Mouse (Mus musculus) lung, embryonic 15.5 days (tissue): Measurements from ENCODE around the gene Cpeb2. TPM values are rescaled to one million over a fixed set of nuclear protein-coding genes. Genes with fewer than 3 reads are reported as not detected.

Experiments
- ATAC-seq: fragments of 200-750 bp; cut with Nextera tagmentation; 2 replicates; pipeline ENCODE4 v1.8.0; 2017; ENCODE audit warnings: moderate number of reproducible peaks, borderline replicate concordance; ENCODE audit not compliant: low FRiP score, low TSS enrichment; ENCODE audit errors: extremely low read depth
- H3K27ac ChIP-seq: fragments of 300-500 bp; sonication (generic); 2 replicates; pipeline ENCODE4 v1.5.1; 2015; ENCODE audit warnings: moderate library complexity, mild to moderate bottlenecking, inconsistent platforms
- H3K27me3 ChIP-seq: fragments of 300-500 bp; sonication (generic); 2 replicates; pipeline ENCODE4 v1.6.1; 2015; ENCODE audit warnings: inconsistent platforms
- H3K36me3 ChIP-seq: fragments of 300-500 bp; sonication (generic); 2 replicates; pipeline ENCODE4 v1.6.1; 2015; ENCODE audit warnings: inconsistent platforms
- H3K4me1 ChIP-seq: fragments of 300-500 bp; sonication (generic); 2 replicates; pipeline ENCODE4 v1.6.1; 2015; ENCODE audit warnings: inconsistent platforms
- H3K4me2 ChIP-seq: fragments of 300-500 bp; sonication (generic); 2 replicates; pipeline ENCODE4 v1.6.1; 2015; ENCODE audit warnings: inconsistent platforms, mild to moderate bottlenecking, moderate library complexity
- H3K4me3 ChIP-seq: fragments of 300-500 bp; sonication (generic); 2 replicates; pipeline ENCODE4 v1.5.1; 2015; ENCODE audit warnings: mild to moderate bottlenecking, inconsistent platforms
- H3K9ac ChIP-seq: fragments of 300-500 bp; sonication (generic); 2 replicates; pipeline ENCODE4 v1.6.1; 2015; ENCODE audit warnings: inconsistent platforms
- H3K9me3 ChIP-seq: fragments of 300-500 bp; sonication (generic); 2 replicates; pipeline ENCODE4 v1.6.1; 2016; ENCODE audit warnings: inconsistent platforms
- WGBS: fragments of 180-500 bp; shearing (Covaris S2); methylation state at CpG from one replicate; pipeline ENCODE4 v1.1.7; 2015; 5-methylcytosine and 5-hydroxymethylcytosine counted together
- polyA plus RNA-seq: library from polyadenylated mRNA; unstranded; fragments of >200 nt; fragmentation: Nextera tagmentation; extraction: Ambion mirVana; gene quantifications from 2 replicates; pipeline ENCODE4 v1.2.1, GENCODE M21; 2015

The Cpeb2 gene
- polyA plus RNA-seq, 1 experiment from 2014 or later = 1.7 TPM

GRCm38 (mm10) chr5:43246236-43246635 lies 13.3 kb downstream of the Cpeb2 start:
- no peak overlapping the region for H3K27ac ChIP-seq
- peaks cover 4% of the 10 kb centered on the region; the same call in 1 of the 2 replicates for H3K36me3 ChIP-seq
- H3K4me1 ChIP-seq = 0 out of 2 replicates have a peak, but pooled peaks cover 4% of the 10 kb centered on the region
- 81% methylated on average over 8 of the region's 8 CpGs for WGBS
- H3K9ac ChIP-seq = no peak overlapping the region
- H3K9me3 ChIP-seq = no peaks in the 10 kb centered on the region
- H3K4me3 ChIP-seq = no peak overlapping the region
- no peak overlapping the region for H3K4me2 ChIP-seq
- H3K27me3 ChIP-seq = no peaks in the 10 kb centered on the region
- ATAC-seq = no peak

GRCm38 (mm10) chr5:43246954-43247353 lies 14.0 kb downstream of the Cpeb2 start:
- ATAC-seq = no peak
- Histone ChIP-seq H3K36me3 (peaks cover 4% of the 10 kb centered on the region; the same call in 1 of the 2 replicates), H3K4me1 (0 out of 2 replicates have a peak, but pooled peaks cover 4% of the 10 kb centered on the region), H3K4me3 (no peak overlapping the region), H3K4me2 (no peak overlapping the region), H3K27me3 (no peaks in the 10 kb centered on the region), H3K9me3 (no peaks in the 10 kb centered on the region), H3K9ac (no peak overlapping the region), H3K27ac (no peak overlapping the region)
- 52% methylated on average over 6 of the region's 6 CpGs for WGBS

- H3K4me3 ChIP-seq = no peak overlapping the region
- no peak overlapping the region for H3K9ac ChIP-seq
- no peak; the same call in 1 of the 2 replicates for ATAC-seq
- 0 out of 2 replicates have a peak, but pooled peaks cover 4% of the 10 kb centered on the region for H3K4me1 ChIP-seq
- WGBS = 27% methylated on average over 3 of the region's 3 CpGs
- no peaks in the 10 kb centered on the region for H3K27me3 ChIP-seq
- no peak overlapping the region for H3K4me2 ChIP-seq
- H3K9me3 ChIP-seq = no peaks in the 10 kb centered on the region
- H3K36me3 ChIP-seq = peaks cover 4% of the 10 kb centered on the region; the same call in 1 of the 2 replicates
- H3K27ac ChIP-seq = 0 out of 2 replicates have a peak overlapping the region, but pooled peaks have one; percentile 15
Observed at GRCm38 (mm10) chr5:43248001-43248430, 15.0 kb downstream of the Cpeb2 start.

- ATAC-seq = no peak
- Histone ChIP-seq H3K4me3 (no peak overlapping the region), H3K27ac (no peak overlapping the region), H3K9ac (no peak overlapping the region), H3K36me3 (no peaks in the 10 kb centered on the region), H3K4me1 (no peaks in the 10 kb centered on the region), H3K9me3 (no peaks in the 10 kb centered on the region), H3K4me2 (no peak overlapping the region), H3K27me3 (no peaks in the 10 kb centered on the region)
- 64% methylated on average over 2 of the region's 2 CpGs for WGBS
Observed at GRCm38 (mm10) chr5:43257490-43257889, 24.5 kb downstream of the Cpeb2 start.

- no peaks in the 10 kb centered on the region for H3K9me3 ChIP-seq
- 89% methylated on average over 3 of the region's 3 CpGs for WGBS
- no peak overlapping the region for H3K4me3 ChIP-seq
- H3K4me1 ChIP-seq = no peaks in the 10 kb centered on the region
- no peaks in the 10 kb centered on the region for H3K36me3 ChIP-seq
- H3K27me3 ChIP-seq = no peaks in the 10 kb centered on the region
- H3K4me2 ChIP-seq = no peak overlapping the region
- no peak overlapping the region for H3K9ac ChIP-seq
- ATAC-seq = no peak
- no peak overlapping the region for H3K27ac ChIP-seq
Observed at GRCm38 (mm10) chr5:43258472-43259142, 25.6 kb downstream of the Cpeb2 start.

- 53% methylated on average over 6 of the region's 6 CpGs for WGBS
- no peak for ATAC-seq
- Histone ChIP-seq H3K27me3 (no peaks in the 10 kb centered on the region), H3K4me2 (no peak overlapping the region), H3K27ac (no peak overlapping the region), H3K9me3 (no peaks in the 10 kb centered on the region), H3K36me3 (no peaks in the 10 kb centered on the region), H3K4me1 (no peaks in the 10 kb centered on the region), H3K4me3 (no peak overlapping the region), H3K9ac (no peak overlapping the region)
Observed at GRCm38 (mm10) chr5:43261814-43262213, 28.8 kb downstream of the Cpeb2 start.

- Histone ChIP-seq H3K4me3 (no peak overlapping the region), H3K9me3 (no peaks in the 10 kb centered on the region), H3K4me1 (no peaks in the 10 kb centered on the region), H3K4me2 (no peak overlapping the region), H3K9ac (no peak overlapping the region), H3K36me3 (no peaks in the 10 kb centered on the region), H3K27me3 (no peaks in the 10 kb centered on the region), H3K27ac (no peak overlapping the region)
- no peak for ATAC-seq
- 78% methylated on average over 4 of the region's 4 CpGs for WGBS
Observed at GRCm38 (mm10) chr5:43263951-43264350, 31.0 kb downstream of the Cpeb2 start.

- Histone ChIP-seq H3K4me2 (no peak overlapping the region), H3K9me3 (no peaks in the 10 kb centered on the region), H3K4me3 (no peak overlapping the region), H3K27me3 (no peaks in the 10 kb centered on the region), H3K27ac (no peak overlapping the region), H3K9ac (no peak overlapping the region), H3K4me1 (no peaks in the 10 kb centered on the region), H3K36me3 (no peaks in the 10 kb centered on the region)
- no peak for ATAC-seq
- 77% methylated on average over 2 of the region's 2 CpGs for WGBS
Observed at GRCm38 (mm10) chr5:43264696-43265095, 31.7 kb downstream of the Cpeb2 start.

- Histone ChIP-seq H3K4me1 (no peaks in the 10 kb centered on the region), H3K36me3 (peaks cover 6% of the 10 kb centered on the region; the same call in 1 of the 2 replicates), H3K4me2 (no peak overlapping the region), H3K9ac (no peak overlapping the region), H3K4me3 (no peak overlapping the region), H3K27me3 (no peaks in the 10 kb centered on the region), H3K9me3 (no peaks in the 10 kb centered on the region), H3K27ac (no peak overlapping the region)
- no peak for ATAC-seq
- 88% methylated on average over 1 of the region's 1 CpGs for WGBS
Observed at GRCm38 (mm10) chr5:43277982-43278381, 45.0 kb downstream of the Cpeb2 start.

GRCm38 (mm10) chr5:43279774-43280173 lies 46.8 kb downstream of the Cpeb2 start:
- Histone ChIP-seq H3K4me2 (no peak overlapping the region), H3K4me3 (no peak overlapping the region), H3K27me3 (no peaks in the 10 kb centered on the region), H3K36me3 (peaks cover 6% of the 10 kb centered on the region; the same call in 1 of the 2 replicates), H3K27ac (no peak overlapping the region), H3K9me3 (no peaks in the 10 kb centered on the region), H3K4me1 (no peaks in the 10 kb centered on the region), H3K9ac (no peak overlapping the region)
- WGBS = 80% methylated on average over 3 of the region's 3 CpGs
- ATAC-seq = no peak

GRCm38 (mm10) chr5:43285756-43286155 lies 52.8 kb downstream of the Cpeb2 start:
- Histone ChIP-seq H3K9me3 (no peaks in the 10 kb centered on the region), H3K36me3 (peaks cover 3% of the 10 kb centered on the region; the same call in 1 of the 2 replicates), H3K4me1 (no peaks in the 10 kb centered on the region), H3K27me3 (no peaks in the 10 kb centered on the region), H3K27ac (no peak overlapping the region), H3K4me3 (no peak overlapping the region), H3K9ac (no peak overlapping the region), H3K4me2 (no peak overlapping the region)
- WGBS = 83% methylated on average over 12 of the region's 12 CpGs
- no peak for ATAC-seq

GRCm38 (mm10) chr5:43289752-43290446 lies 56.9 kb downstream of the Cpeb2 start:
- H3K27ac ChIP-seq = no peak overlapping the region
- no peak overlapping the region for H3K4me2 ChIP-seq
- no peaks in the 10 kb centered on the region for H3K9me3 ChIP-seq
- no peaks in the 10 kb centered on the region for H3K4me1 ChIP-seq
- H3K27me3 ChIP-seq = no peaks in the 10 kb centered on the region
- 56% methylated on average over 8 of the region's 8 CpGs for WGBS
- ATAC-seq = peak; percentile 57; the same call in 1 of the 2 replicates
- no peak overlapping the region for H3K4me3 ChIP-seq
- H3K36me3 ChIP-seq = no peaks in the 10 kb centered on the region
- no peak overlapping the region for H3K9ac ChIP-seq
